Mouse (Mus musculus) MEL (cell line): ENCODE measurements around the gene C77080. TPM values are rescaled to one million over a fixed set of nuclear protein-coding genes. Genes with fewer than 3 reads are reported as not detected.

Experiments used
- DNase-seq: peaks from one replicate; pipeline ENCODE4 v3.0.0; 2011; ENCODE audit warnings: low read depth, low spot score
- H3K27ac ChIP-seq: 2 replicates; pipeline ENCODE4 v1.5.1; 2012; ENCODE audit warnings: low read depth, mild to moderate bottlenecking, control low read depth, low read length, moderate library complexity; ENCODE audit not compliant: control insufficient read depth
- H3K27me3 ChIP-seq, 2 experiments: fragments of 150-350 bp in 1 of 2; sonication (generic) in 1 of 2; 2 replicates each; pipeline ENCODE4 v1.6.1; 2012; ENCODE audit warnings: low read length in 2 of 2, mild to moderate bottlenecking in 2 of 2, improper control_type of control experiment in 1 of 2, moderate library complexity in 1 of 2; ENCODE audit not compliant: insufficient read depth in 2 of 2, control insufficient read depth in 1 of 2
- H3K36me3 ChIP-seq, 2 experiments: 2 replicates each; pipeline ENCODE4 v1.6.1; 2012 to 2014; ENCODE audit warnings: low read length in 2 of 2, improper control_type of control experiment in 1 of 2, inconsistent platforms in 1 of 2, mild to moderate bottlenecking in 1 of 2; ENCODE audit not compliant: insufficient read depth in 2 of 2, control insufficient read depth in 1 of 2
- H3K4me1 ChIP-seq, 2 experiments: fragments of 150-350 bp in 1 of 2; sonication (generic) in 1 of 2; 2 replicates each; pipeline ENCODE4 v1.6.1; 2012; ENCODE audit warnings: low read length in 2 of 2, improper control_type of control experiment in 1 of 2, mild to moderate bottlenecking in 1 of 2; ENCODE audit not compliant: insufficient read depth in 2 of 2, control insufficient read depth in 1 of 2
- H3K4me3 ChIP-seq, 2 experiments: fragments of 150-350 bp in 1 of 2; sonication (generic) in 1 of 2; 2 replicates each; pipeline ENCODE4 v1.5.1; 2012; ENCODE audit warnings: low read depth in 2 of 2, low read length in 2 of 2, mild to moderate bottlenecking in 2 of 2, moderate library complexity in 2 of 2, control low read depth in 1 of 2, improper control_type of control experiment in 1 of 2; ENCODE audit not compliant: control insufficient read depth in 1 of 2, insufficient read depth in 1 of 2
- H3K79me2 ChIP-seq: 2 replicates; pipeline ENCODE4 v1.6.1; 2012; ENCODE audit warnings: mild to moderate bottlenecking, low read length, moderate library complexity; ENCODE audit not compliant: control insufficient read depth, poor library complexity, insufficient read depth
- H3K9ac ChIP-seq: 2 replicates; pipeline ENCODE4 v1.6.1; 2012; ENCODE audit warnings: low read depth, mild to moderate bottlenecking, control low read depth, low read length, moderate library complexity; ENCODE audit not compliant: control insufficient read depth, poor library complexity, severe bottlenecking
- H3K9me3 ChIP-seq: fragments of 150-350 bp; sonication (generic); replicated peaks from 2 replicates; pipeline ENCODE4 v1.6.1; 2012; ENCODE audit warnings: mild to moderate bottlenecking, low read length, improper control_type of control experiment, moderate library complexity; ENCODE audit not compliant: insufficient read depth
- CHD1 ChIP-seq: IDR thresholded peaks from 2 replicates; pipeline ENCODE4 v1.6.1; 2012; ENCODE audit warnings: low read depth, mild to moderate bottlenecking, inconsistent platforms, low read length, improper control_type of control experiment
- CHD2 ChIP-seq: IDR thresholded peaks from 2 replicates; pipeline ENCODE4 v1.6.1; 2011; ENCODE audit warnings: low read length, improper control_type of control experiment
- E2F4 ChIP-seq: IDR thresholded peaks from 2 replicates; pipeline ENCODE4 v1.6.1; 2011; ENCODE audit warnings: low read depth, low read length, improper control_type of control experiment, borderline replicate concordance
- EP300 ChIP-seq, 2 experiments: IDR thresholded peaks; 2 replicates each; pipeline ENCODE4 v1.6.1; 2011; ENCODE audit warnings: improper control_type of control experiment in 2 of 2, low read length in 2 of 2, low read depth in 1 of 2, mild to moderate bottlenecking in 1 of 2
- KAT2A ChIP-seq: conservative IDR thresholded peaks from 2 replicates; pipeline ENCODE4 v1.6.1; 2012; ENCODE audit warnings: low read depth, low read length, improper control_type of control experiment, inconsistent platforms
- MEF2A ChIP-seq: IDR thresholded peaks from 2 replicates; pipeline ENCODE4 v1.6.1; 2014; ENCODE audit warnings: low read depth, mild to moderate bottlenecking, inconsistent platforms, low read length, improper control_type of control experiment; ENCODE audit not compliant: poor library complexity, insufficient replicate concordance, severe bottlenecking; ENCODE audit errors: extremely low read depth
- MXI1 ChIP-seq: IDR thresholded peaks from 2 replicates; pipeline ENCODE4 v1.6.1; 2011; ENCODE audit warnings: mild to moderate bottlenecking, low read depth, low read length, improper control_type of control experiment
- MYB ChIP-seq: IDR thresholded peaks from 2 replicates; pipeline ENCODE4 v1.6.1; 2011; ENCODE audit warnings: mild to moderate bottlenecking, low read depth, low read length, improper control_type of control experiment
- MYC ChIP-seq: IDR thresholded peaks from 2 replicates; pipeline ENCODE4 v1.6.1; 2011; ENCODE audit warnings: low read depth, mild to moderate bottlenecking, low read length, improper control_type of control experiment, moderate library complexity
- NELFE ChIP-seq: IDR thresholded peaks from 2 replicates; pipeline ENCODE4 v1.6.1; 2011; ENCODE audit warnings: low read depth, low read length, improper control_type of control experiment
- POLR2A ChIP-seq, 2 experiments: IDR thresholded peaks; 2 replicates each; pipeline ENCODE4 v1.6.1; 2011 to 2012; ENCODE audit warnings: low read length in 2 of 2, mild to moderate bottlenecking in 2 of 2, control low read depth in 1 of 2, improper control_type of control experiment in 1 of 2, low read depth in 1 of 2, moderate library complexity in 1 of 2; ENCODE audit not compliant: control insufficient read depth in 1 of 2, insufficient read depth in 1 of 2, poor library complexity in 1 of 2
- POLR2AphosphoS2 ChIP-seq: IDR thresholded peaks from 2 replicates; pipeline ENCODE4 v1.6.1; 2011; ENCODE audit warnings: low read length, improper control_type of control experiment
- RAD21 ChIP-seq: IDR thresholded peaks from 2 replicates; pipeline ENCODE4 v1.6.1; 2011; ENCODE audit warnings: mild to moderate bottlenecking, low read depth, low read length, improper control_type of control experiment
- RCOR1 ChIP-seq: IDR thresholded peaks from 2 replicates; pipeline ENCODE4 v1.6.1; 2012; ENCODE audit warnings: low read depth, mild to moderate bottlenecking, inconsistent platforms, low read length, improper control_type of control experiment
- SIN3A ChIP-seq: IDR thresholded peaks from 2 replicates; pipeline ENCODE4 v1.6.1; 2012; ENCODE audit warnings: low read length, improper control_type of control experiment, inconsistent platforms
- SMC3 ChIP-seq: IDR thresholded peaks from 2 replicates; pipeline ENCODE4 v1.6.1; 2011; ENCODE audit warnings: low read depth, low read length, improper control_type of control experiment
- TAL1 ChIP-seq: IDR thresholded peaks from 2 replicates; pipeline ENCODE4 v1.6.1; 2012; ENCODE audit warnings: mild to moderate bottlenecking, inconsistent platforms, low read length, moderate library complexity, mixed read lengths
- TBP ChIP-seq: IDR thresholded peaks from 2 replicates; pipeline ENCODE4 v1.8.0; 2011; ENCODE audit warnings: low read depth, low read length, improper control_type of control experiment
- TCF12 ChIP-seq: IDR thresholded peaks from 2 replicates; pipeline ENCODE4 v1.6.1; 2014; ENCODE audit warnings: low read depth, mild to moderate bottlenecking, inconsistent platforms, low read length, improper control_type of control experiment, moderate library complexity
- UBTF ChIP-seq: IDR thresholded peaks from 2 replicates; pipeline ENCODE4 v1.6.1; 2012; ENCODE audit warnings: low read depth, mild to moderate bottlenecking, inconsistent platforms, low read length, improper control_type of control experiment, moderate library complexity, borderline replicate concordance; ENCODE audit not compliant: insufficient read depth
- ZKSCAN1 ChIP-seq: IDR thresholded peaks from 2 replicates; pipeline ENCODE4 v1.6.1; 2012; ENCODE audit warnings: low read depth, mild to moderate bottlenecking, inconsistent platforms, low read length, improper control_type of control experiment, moderate library complexity
- ZNF384 ChIP-seq: IDR thresholded peaks from 2 replicates; pipeline ENCODE4 v1.6.1; 2012; ENCODE audit warnings: low read depth, mild to moderate bottlenecking, inconsistent platforms, low read length, improper control_type of control experiment
- polyA plus RNA-seq, 2 experiments: library from polyadenylated mRNA; stranded (reverse) in 1 of 2; unstranded in 1 of 2; fragments of >175 nt in 1 of 2; fragments of >200 nt in 1 of 2; gene quantifications; 2 replicates each; pipeline versions ENCODE4 v1.2.1 to v1.2.4; 2012; ENCODE audit warnings: low replicate concordance in 2 of 2, low read depth in 1 of 2; ENCODE audit not compliant: insufficient read length in 2 of 2, insufficient read depth in 1 of 2, missing spikeins in 1 of 2
- total RNA-seq: library from RNA; depleted of rRNA; stranded (reverse); fragments of 300-350 nt; gene quantifications from 2 replicates; pipeline ENCODE4 v1.2.3, GENCODE M21; 2012

The C77080 gene
- total and polyA plus RNA-seq, 3 experiments = 0.92 to 6.9 TPM; not detected in 1

- H3K9me3 ChIP-seq = no peaks in the 10 kb centered on the region
- DNase-seq = no peak
- no peak overlapping the region for H3K4me3 ChIP-seq
- 0 out of 4 replicates have a peak, but pooled peaks cover 0 to 3% of the 10 kb centered on the region in 2 experiments for H3K4me1 ChIP-seq
- TF ChIP-seq ZKSCAN1 (no peak), NELFE (no peak)
- TF ChIP-seq, all 39 proteins: peak for 0
- no peak overlapping the region for H3K27ac ChIP-seq
- H3K36me3 ChIP-seq = peaks cover 0 to 2% of the 10 kb centered on the region in 2 experiments; a peak in 1 of 4 replicates
- H3K79me2 ChIP-seq = no peaks in the 10 kb centered on the region; the same call in 1 of the 2 replicates
- peaks cover 6 to 10% of the 10 kb centered on the region in 2 experiments for H3K27me3 ChIP-seq
- no peak overlapping the region for H3K9ac ChIP-seq
Measured at GRCm38 (mm10) chr4:129286001-129286682, 24.9 kb upstream of the C77080 start.

DNA sequence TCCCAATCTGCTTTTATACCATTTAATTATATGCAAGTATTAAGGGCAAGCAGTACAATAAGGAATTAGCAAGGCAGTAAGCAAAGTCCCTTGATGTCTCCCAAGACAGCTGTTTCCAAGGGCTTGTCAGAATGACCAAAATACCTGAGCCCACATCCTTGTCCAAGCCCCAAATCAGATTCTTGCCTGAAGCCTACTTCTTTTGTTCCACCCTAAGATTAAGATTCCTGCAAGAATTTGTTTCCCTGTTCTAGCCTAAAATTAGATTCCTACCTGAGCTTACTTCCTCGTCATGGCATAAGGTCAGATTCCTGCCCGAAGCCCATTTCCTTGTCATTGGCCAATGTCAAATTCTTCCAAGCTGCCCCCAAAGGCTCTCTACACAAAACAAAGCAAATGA is 23.5 kb upstream of the C77080 start:
- TF ChIP-seq TAL1 (no peak), SIN3A (no peak), MYC (no peak), UBTF (no peak), TBP (no peak), CHD2 (no peak), E2F4 (no peak), MEF2A (no peak), ZKSCAN1 (no peak), EP300 (IDR thresholded peaks at IDR 0.05; ENCODE audit: low read depth in 1 of 2, low read length in 2 of 2) (no peak), TCF12 (no peak)
- TF ChIP-seq, all 39 proteins: peak for 0
- Histone ChIP-seq H3K27me3 (peaks cover 6 to 10% of the 10 kb centered on the region in 2 experiments), H3K4me1 (0 out of 4 replicates have a peak, but pooled peaks cover 0 to 3% of the 10 kb centered on the region in 2 experiments), H3K9me3 (no peaks in the 10 kb centered on the region), H3K9ac (no peak overlapping the region), H3K4me3 (no peak overlapping the region), H3K79me2 (no peaks in the 10 kb centered on the region; the same call in 1 of the 2 replicates), H3K27ac (no peak overlapping the region), H3K36me3 (peaks cover 0 to 2% of the 10 kb centered on the region in 2 experiments; a peak in 1 of 4 replicates)
- DNase-seq = no peak

DNA sequence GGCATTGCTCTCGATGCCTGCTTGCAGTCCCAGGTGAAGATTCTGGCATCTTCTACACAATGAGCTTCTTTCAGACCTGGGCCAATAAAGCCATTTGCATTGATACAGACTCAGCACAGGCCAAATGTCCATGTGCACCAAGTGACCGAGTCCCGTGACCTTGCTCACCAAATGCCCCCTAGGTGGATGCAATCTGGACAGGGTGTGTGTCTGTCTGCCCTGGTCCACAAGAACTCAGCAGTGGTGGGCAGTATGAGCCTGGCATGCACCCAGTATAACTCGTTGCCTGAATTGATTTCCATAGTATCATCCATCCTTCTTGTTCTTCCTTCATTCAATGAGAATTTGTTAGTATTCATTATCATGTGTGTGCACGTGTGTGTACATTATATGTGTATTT is 22.0 kb upstream of the C77080 start:
- Histone ChIP-seq H3K4me3 (no peak overlapping the region), H3K4me1 (0 out of 4 replicates have a peak, but pooled peaks cover 0 to 3% of the 10 kb centered on the region in 2 experiments), H3K79me2 (no peaks in the 10 kb centered on the region; the same call in 1 of the 2 replicates), H3K9me3 (no peaks in the 10 kb centered on the region), H3K36me3 (peaks cover 0 to 2% of the 10 kb centered on the region in 2 experiments; a peak in 1 of 4 replicates), H3K9ac (no peak overlapping the region), H3K27ac (no peak overlapping the region), H3K27me3 (peaks cover 6 to 10% of the 10 kb centered on the region in 2 experiments)
- DNase-seq = no peak
- TF ChIP-seq MXI1 = no peak
- TF ChIP-seq TCF12 = no peak
- TF ChIP-seq E2F4 = no peak
- TF ChIP-seq POLR2A (IDR thresholded peaks at IDR 0.05; ENCODE audit: control insufficient read depth in 1 of 2, insufficient read depth in 1 of 2, low read depth in 1 of 2, low read length in 2 of 2, poor library complexity in 1 of 2) = no peak
- no peak for TF ChIP-seq MYB
- TF ChIP-seq POLR2AphosphoS2 = no peak
- no peak for TF ChIP-seq RAD21
- TF ChIP-seq MEF2A = no peak
- no peak for TF ChIP-seq CHD2
- no peak for TF ChIP-seq ZNF384
- no peak for TF ChIP-seq KAT2A
- TF ChIP-seq RCOR1 = no peak
- no peak for TF ChIP-seq CHD1
- no peak for TF ChIP-seq SMC3
